Mouse (Mus musculus): ENCODE data around the gene Atxn7l1. TPM values are rescaled to one million over a fixed set of nuclear protein-coding genes. Genes with fewer than 3 reads are reported as not detected.
A peak's percentile ranks its signal among the peaks of the same experiment; 100 is the strongest.

The Atxn7l1 gene
- polyA plus RNA-seq, 1 experiment: 12.4 TPM

GRCm38 (mm10) chr12:33335410-33335809, 187.9 kb downstream of the Atxn7l1 start:
- Histone ChIP-seq H3K4me3 (no peak overlapping the region), H3K36me3 (ENCODE audit: control insufficient read depth, insufficient read depth) (no peaks in the 10 kb centered on the region), H3ac (ENCODE audit: control insufficient read depth, insufficient read length) (no peak overlapping the region), H3K79me2 (ENCODE audit: control insufficient read depth, insufficient read depth) (no peaks in the 10 kb centered on the region), H3K27me3 (ENCODE audit: control insufficient read depth, insufficient read depth, insufficient read length) (no peaks in the 10 kb centered on the region), H3K4me2 (ENCODE audit: low read depth) (no peak overlapping the region)
- no peak for TF ChIP-seq SRF (IDR thresholded peaks at IDR 0.05; ENCODE audit: control insufficient read depth, insufficient read length, low read depth)
- no peak for TF ChIP-seq E2F4 (IDR thresholded peaks at IDR 0.05; ENCODE audit: insufficient read depth)

DNA sequence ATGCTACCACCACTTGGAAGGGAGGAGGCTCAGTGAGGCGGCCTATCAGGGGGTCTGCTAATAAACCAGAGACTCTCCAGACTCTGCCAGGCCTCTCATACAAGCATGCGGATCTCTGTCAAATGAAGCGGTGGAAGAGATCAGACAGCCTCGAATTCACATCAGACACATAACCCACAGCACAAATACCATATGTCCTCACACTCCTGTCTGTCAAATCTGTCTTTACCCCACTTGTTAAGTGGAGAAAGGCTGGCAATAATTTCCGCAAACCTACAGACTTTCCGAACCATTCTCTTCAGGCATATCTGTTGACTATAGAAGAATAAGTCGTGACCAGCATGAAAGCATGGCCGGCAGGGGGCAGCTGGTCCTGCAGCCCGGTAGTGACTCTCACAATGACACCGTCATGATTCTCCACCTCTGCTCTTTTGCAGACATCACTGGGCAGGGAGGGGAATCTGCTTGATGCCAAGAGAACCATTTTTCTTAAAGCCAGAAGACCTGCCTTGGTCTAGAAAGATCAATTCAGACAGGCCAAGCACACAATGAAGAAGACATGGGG, 189.2 kb downstream of the Atxn7l1 start:
- Histone ChIP-seq H3K4me2 (ENCODE audit: low read depth) (no peak overlapping the region), H3ac (ENCODE audit: control insufficient read depth, insufficient read length) (no peak overlapping the region), H3K27me3 (ENCODE audit: control insufficient read depth, insufficient read depth, insufficient read length) (no peaks in the 10 kb centered on the region), H3K4me3 (no peak overlapping the region), H3K79me2 (ENCODE audit: control insufficient read depth, insufficient read depth) (no peaks in the 10 kb centered on the region), H3K36me3 (ENCODE audit: control insufficient read depth, insufficient read depth) (no peaks in the 10 kb centered on the region)
- no peak for TF ChIP-seq CEBPB (IDR thresholded peaks at IDR 0.05; ENCODE audit: insufficient read depth, poor library complexity, severe bottlenecking)
- TF ChIP-seq USF1 (IDR thresholded peaks at IDR 0.05; ENCODE audit: low read depth): no peak
- TF ChIP-seq MAX (IDR thresholded peaks at IDR 0.05; ENCODE audit: low read depth): no peak
- TF ChIP-seq REST (IDR thresholded peaks at IDR 0.05; ENCODE audit: insufficient read depth, insufficient read length): no peak
- TF ChIP-seq SRF (IDR thresholded peaks at IDR 0.05; ENCODE audit: control insufficient read depth, insufficient read length, low read depth): no peak
- TF ChIP-seq E2F4 (IDR thresholded peaks at IDR 0.05; ENCODE audit: insufficient read depth): no peak
- no peak for TF ChIP-seq TCF3 (IDR thresholded peaks at IDR 0.05; ENCODE audit: insufficient read length, low read depth)
- TF ChIP-seq POLR2A (IDR thresholded peaks at IDR 0.05; ENCODE audit: insufficient read length, low read depth): no peak
- TF ChIP-seq TCF12 (IDR thresholded peaks at IDR 0.05; ENCODE audit: insufficient read depth, poor library complexity, severe bottlenecking): no peak
- no peak for TF ChIP-seq POLR2AphosphoS2 (IDR thresholded peaks at IDR 0.05; ENCODE audit: insufficient read length, low read depth)
- no peak for TF ChIP-seq MYOG (IDR thresholded peaks at IDR 0.05; ENCODE audit: control insufficient read depth in 1 of 3, insufficient read depth in 1 of 3, insufficient read length in 2 of 3, low read depth in 2 of 3)
- no peak for TF ChIP-seq MYOD1 (IDR thresholded peaks at IDR 0.05; ENCODE audit: control insufficient read depth in 1 of 3, insufficient read length in 2 of 3, low read depth in 2 of 3)

DNA sequence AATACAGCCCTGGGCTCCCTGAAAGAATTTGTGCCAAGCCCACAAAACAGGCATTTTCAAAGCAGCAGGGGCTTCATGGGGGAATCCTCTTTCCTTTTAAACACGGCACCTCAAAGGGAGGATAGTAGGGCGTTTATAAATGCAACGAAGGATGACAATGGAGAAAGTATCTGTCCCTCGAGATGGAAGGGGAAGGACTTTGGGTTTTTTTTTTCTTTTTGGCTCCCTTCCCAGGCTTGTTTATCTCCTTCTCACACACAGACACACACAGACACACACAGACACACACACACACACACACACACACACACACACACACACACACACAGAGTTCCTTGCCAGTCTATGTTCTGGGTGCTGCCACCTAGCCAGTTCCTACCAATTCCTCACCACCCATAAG, 189.8 kb downstream of the Atxn7l1 start:
- H3ac ChIP-seq (ENCODE audit: control insufficient read depth, insufficient read length): no peak overlapping the region
- no peaks in the 10 kb centered on the region for H3K79me2 ChIP-seq (ENCODE audit: control insufficient read depth, insufficient read depth)
- no peaks in the 10 kb centered on the region for H3K27me3 ChIP-seq (ENCODE audit: control insufficient read depth, insufficient read depth, insufficient read length)
- TF ChIP-seq USF1 (IDR thresholded peaks at IDR 0.05; ENCODE audit: low read depth) (no peak), TCF3 (IDR thresholded peaks at IDR 0.05; ENCODE audit: insufficient read length, low read depth) (no peak), MYOD1 (IDR thresholded peaks at IDR 0.05; ENCODE audit: control insufficient read depth in 1 of 3, insufficient read length in 2 of 3, low read depth in 2 of 3) (no peak), POLR2AphosphoS2 (IDR thresholded peaks at IDR 0.05; ENCODE audit: insufficient read length, low read depth) (no peak), SRF (IDR thresholded peaks at IDR 0.05; ENCODE audit: control insufficient read depth, insufficient read length, low read depth) (no peak), CEBPB (IDR thresholded peaks at IDR 0.05; ENCODE audit: insufficient read depth, poor library complexity, severe bottlenecking) (no peak), MAX (IDR thresholded peaks at IDR 0.05; ENCODE audit: low read depth) (no peak), MYOG (IDR thresholded peaks at IDR 0.05; ENCODE audit: control insufficient read depth in 1 of 3, insufficient read depth in 1 of 3, insufficient read length in 2 of 3, low read depth in 2 of 3) (no peak), POLR2A (IDR thresholded peaks at IDR 0.05; ENCODE audit: insufficient read length, low read depth) (no peak)
- no peaks in the 10 kb centered on the region for H3K36me3 ChIP-seq (ENCODE audit: control insufficient read depth, insufficient read depth)
- no peak overlapping the region for H3K4me3 ChIP-seq
- no peak overlapping the region for H3K4me2 ChIP-seq (ENCODE audit: low read depth)

DNA sequence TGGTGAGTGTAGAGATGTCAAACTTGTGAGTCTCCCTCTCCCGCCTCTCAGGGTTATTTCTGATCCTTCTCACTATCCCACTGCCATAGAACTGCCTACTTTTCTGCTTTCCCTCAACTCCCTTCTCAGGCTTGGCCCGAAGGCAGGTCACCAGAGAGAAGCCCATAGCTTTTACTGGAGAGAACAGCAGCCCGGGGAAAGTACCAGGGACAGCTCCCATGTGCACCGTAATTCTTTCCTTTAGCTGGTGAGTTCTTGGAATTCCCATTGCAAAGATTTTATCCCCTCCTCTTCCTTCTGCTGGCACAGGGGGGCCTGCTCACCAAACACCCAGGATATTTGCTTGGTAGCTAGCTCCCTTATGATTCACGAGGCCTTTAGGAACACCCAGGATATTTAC, 190.7 kb downstream of the Atxn7l1 start:
- H3ac ChIP-seq (ENCODE audit: control insufficient read depth, insufficient read length): no peak overlapping the region

GRCm38 (mm10) chr12:33339822-33340221, 192.3 kb downstream of the Atxn7l1 start:
- Histone ChIP-seq H3K4me2 (ENCODE audit: low read depth) (no peak overlapping the region), H3K79me2 (ENCODE audit: control insufficient read depth, insufficient read depth) (no peaks in the 10 kb centered on the region), H3K36me3 (ENCODE audit: control insufficient read depth, insufficient read depth) (no peaks in the 10 kb centered on the region), H3ac (ENCODE audit: control insufficient read depth, insufficient read length) (no peak overlapping the region), H3K4me3 (no peak overlapping the region), H3K27me3 (ENCODE audit: control insufficient read depth, insufficient read depth, insufficient read length) (no peaks in the 10 kb centered on the region)
- TF ChIP-seq CEBPB (IDR thresholded peaks at IDR 0.05; ENCODE audit: insufficient read depth, poor library complexity, severe bottlenecking) (no peak), SRF (IDR thresholded peaks at IDR 0.05; ENCODE audit: control insufficient read depth, insufficient read length, low read depth) (no peak), MYOG (IDR thresholded peaks at IDR 0.05; ENCODE audit: control insufficient read depth in 1 of 3, insufficient read depth in 1 of 3, insufficient read length in 2 of 3, low read depth in 2 of 3) (no peak)

More for the DNA sequence above, 190.7 kb downstream of the Atxn7l1 start:
- H3K27me3 ChIP-seq (ENCODE audit: control insufficient read depth, insufficient read depth, insufficient read length): no peaks in the 10 kb centered on the region
- H3K4me2 ChIP-seq (ENCODE audit: low read depth): no peak overlapping the region
- no peaks in the 10 kb centered on the region for H3K36me3 ChIP-seq (ENCODE audit: control insufficient read depth, insufficient read depth)
- no peak overlapping the region for H3K4me3 ChIP-seq
- H3K79me2 ChIP-seq (ENCODE audit: control insufficient read depth, insufficient read depth): no peaks in the 10 kb centered on the region
- TF ChIP-seq REST (IDR thresholded peaks at IDR 0.05; ENCODE audit: insufficient read depth, insufficient read length) (peak; percentile 58), CEBPB (IDR thresholded peaks at IDR 0.05; ENCODE audit: insufficient read depth, poor library complexity, severe bottlenecking) (no peak), SRF (IDR thresholded peaks at IDR 0.05; ENCODE audit: control insufficient read depth, insufficient read length, low read depth) (no peak), MAX (IDR thresholded peaks at IDR 0.05; ENCODE audit: low read depth) (no peak)

All from myocyte (in vitro differentiated cells).